Mouse (Mus musculus) MEL (cell line): ENCODE measurements around the gene Mre11a.

Source experiments
- BHLHE40 ChIP-seq: IDR thresholded peaks from 2 replicates; pipeline ENCODE4 v1.6.1; 2012; ENCODE audit warnings: low read depth, mild to moderate bottlenecking, inconsistent platforms, low read length, improper control_type of control experiment, borderline replicate concordance
- CHD2 ChIP-seq: IDR thresholded peaks from 2 replicates; pipeline ENCODE4 v1.6.1; 2011; ENCODE audit warnings: low read length, improper control_type of control experiment
- CTCF ChIP-seq, 3 experiments: IDR thresholded peaks in 2 of 3; conservative IDR thresholded peaks in 1 of 3; 2 replicates each; pipeline ENCODE4 v1.5.1; 2011 to 2012; ENCODE audit warnings: low read length in 3 of 3, low read depth in 2 of 3, mild to moderate bottlenecking in 2 of 3, improper control_type of control experiment in 1 of 3, inconsistent platforms in 1 of 3, mixed read lengths in 1 of 3, moderate library complexity in 1 of 3; ENCODE audit not compliant: control insufficient read depth in 1 of 3, insufficient read depth in 1 of 3, poor library complexity in 1 of 3, severe bottlenecking in 1 of 3
- EP300 ChIP-seq, 2 experiments: IDR thresholded peaks; 2 replicates each; pipeline ENCODE4 v1.6.1; 2011; ENCODE audit warnings: improper control_type of control experiment in 2 of 2, low read length in 2 of 2, low read depth in 1 of 2, mild to moderate bottlenecking in 1 of 2
- GATA1 ChIP-seq: IDR thresholded peaks from 2 replicates; pipeline ENCODE4 v1.6.1; 2011; ENCODE audit warnings: low read depth, low read length, improper control_type of control experiment
- MAX ChIP-seq: IDR thresholded peaks from 2 replicates; pipeline ENCODE4 v1.6.1; 2011; ENCODE audit warnings: low read length, improper control_type of control experiment
- MAZ ChIP-seq: IDR thresholded peaks from 2 replicates; pipeline ENCODE4 v1.6.1; 2012; ENCODE audit warnings: low read depth, mild to moderate bottlenecking, inconsistent platforms, low read length, improper control_type of control experiment
- MEF2A ChIP-seq: IDR thresholded peaks from 2 replicates; pipeline ENCODE4 v1.6.1; 2014; ENCODE audit warnings: low read depth, mild to moderate bottlenecking, inconsistent platforms, low read length, improper control_type of control experiment; ENCODE audit not compliant: poor library complexity, insufficient replicate concordance, severe bottlenecking; ENCODE audit errors: extremely low read depth
- POLR2A ChIP-seq, 2 experiments: IDR thresholded peaks; 2 replicates each; pipeline ENCODE4 v1.6.1; 2011 to 2012; ENCODE audit warnings: low read length in 2 of 2, mild to moderate bottlenecking in 2 of 2, control low read depth in 1 of 2, improper control_type of control experiment in 1 of 2, low read depth in 1 of 2, moderate library complexity in 1 of 2; ENCODE audit not compliant: control insufficient read depth in 1 of 2, insufficient read depth in 1 of 2, poor library complexity in 1 of 2
- POLR2AphosphoS5 ChIP-seq: IDR thresholded peaks from 2 replicates; pipeline ENCODE4 v1.6.1; 2012; ENCODE audit warnings: low read depth, borderline replicate concordance, mild to moderate bottlenecking, inconsistent platforms, low read length, moderate library complexity, mixed read lengths
- SIN3A ChIP-seq: IDR thresholded peaks from 2 replicates; pipeline ENCODE4 v1.6.1; 2012; ENCODE audit warnings: low read length, improper control_type of control experiment, inconsistent platforms
- SMC3 ChIP-seq: IDR thresholded peaks from 2 replicates; pipeline ENCODE4 v1.6.1; 2011; ENCODE audit warnings: low read depth, low read length, improper control_type of control experiment
- TCF12 ChIP-seq: IDR thresholded peaks from 2 replicates; pipeline ENCODE4 v1.6.1; 2014; ENCODE audit warnings: low read depth, mild to moderate bottlenecking, inconsistent platforms, low read length, improper control_type of control experiment, moderate library complexity
- USF1 ChIP-seq: IDR thresholded peaks from 2 replicates; pipeline ENCODE4 v1.6.1; 2014; ENCODE audit warnings: low read depth, mild to moderate bottlenecking, inconsistent platforms, low read length, improper control_type of control experiment, moderate library complexity

- TF ChIP-seq POLR2A (IDR thresholded peaks at IDR 0.05; ENCODE audit: control insufficient read depth in 1 of 2, insufficient read depth in 1 of 2, low read depth in 1 of 2, low read length in 2 of 2, poor library complexity in 1 of 2) (no peak), TCF12 (no peak), CTCF (IDR thresholded peaks at IDR 0.05 in 2 of 3, conservative IDR thresholded peaks at IDR 0.05 in 1 of 3; ENCODE audit: control insufficient read depth in 1 of 3, insufficient read depth in 1 of 3, low read depth in 2 of 3, low read length in 3 of 3, poor library complexity in 1 of 3, severe bottlenecking in 1 of 3) (no peak), EP300 (IDR thresholded peaks at IDR 0.05; ENCODE audit: low read depth in 1 of 2, low read length in 2 of 2) (no peak), BHLHE40 (no peak), USF1 (no peak), GATA1 (no peak), MAZ (no peak), MEF2A (no peak), MAX (no peak), POLR2AphosphoS5 (no peak), CHD2 (no peak), SMC3 (no peak), SIN3A (no peak)
Measured at GRCm38 (mm10) chr9:14863126-14863525, 78.7 kb downstream of the Mre11a start.
